Mouse (Mus musculus) Muller cell, postnatal 12 days (primary cell): ENCODE measurements around the gene Snx5.

Source experiments
- DNase-seq: peaks from one replicate; pipeline ENCODE4 v3.0.0-alpha.2; 2015; ENCODE audit errors: inconsistent ontology term

Gene Snx5

GRCm38 (mm10) chr2:144270507-144271420, at the start of gene Snx5, which contains the start of gene Mgme1:
Snx5 (minus strand) TSS chr2:144270906.
Mgme1 (plus strand) TSS chr2:144270663.
- peak; percentile 97 for DNase-seq

GRCm38 (mm10) chr2:144311372-144311771, 40.7 kb upstream of the Snx5 start:
- no peak for DNase-seq

- DNase-seq, result peak; percentile 13
These were observed 39.6 kb upstream of the Snx5 start for GRCm38 (mm10) chr2:144310273-144310672.

- DNase-seq, result no peak
These were observed 37.9 kb upstream of the Snx5 start for GRCm38 (mm10) chr2:144308561-144308960.

GRCm38 (mm10) chr2:144305721-144306294, 35.1 kb upstream of the Snx5 start:
- no peak for DNase-seq

- no peak for DNase-seq
These were observed 30.4 kb upstream of the Snx5 start for GRCm38 (mm10) chr2:144301101-144301500.

- DNase-seq, result no peak
These were observed 29.3 kb upstream of the Snx5 start for GRCm38 (mm10) chr2:144299749-144300669.

- DNase-seq, result no peak
These were observed 24.5 kb upstream of the Snx5 start for GRCm38 (mm10) chr2:144295145-144295735.

- no peak for DNase-seq
These were observed 21.0 kb upstream of the Snx5 start for GRCm38 (mm10) chr2:144291600-144292305.

GRCm38 (mm10) chr2:144290321-144290720, 19.6 kb upstream of the Snx5 start:
- DNase-seq, result no peak

GRCm38 (mm10) chr2:144281417-144281816, 10.7 kb upstream of the Snx5 start:
- DNase-seq, result no peak

- DNase-seq, result no peak
These were observed 9.9 kb upstream of the Snx5 start for GRCm38 (mm10) chr2:144280568-144280967.

- no peak for DNase-seq
These were observed 9.0 kb upstream of the Snx5 start for GRCm38 (mm10) chr2:144279742-144280141.

GRCm38 (mm10) chr2:144276885-144277284, 6.2 kb upstream of the Snx5 start:
- no peak for DNase-seq

GRCm38 (mm10) chr2:144274741-144275140, 4.0 kb upstream of the Snx5 start:
- no peak for DNase-seq

- DNase-seq, result no peak
These were observed 1.4 kb upstream of the Snx5 start for GRCm38 (mm10) chr2:144272088-144272487.

- DNase-seq, result no peak
These were observed 829 bp downstream of the Snx5 start for GRCm38 (mm10) chr2:144269679-144270475.

GRCm38 (mm10) chr2:144269306-144269650, 1.4 kb downstream of the Snx5 start:
- no peak for DNase-seq

GRCm38 (mm10) chr2:144268446-144269305, 2.0 kb downstream of the Snx5 start:
- DNase-seq, result no peak
